Mouse (Mus musculus): ENCODE data around the gene Cyb5b. TPM values are rescaled to one million over a fixed set of nuclear protein-coding genes. Genes with fewer than 3 reads are reported as not detected.
A peak's percentile ranks its signal among the peaks of the same experiment; 100 is the strongest.

Gene Cyb5b
- polyA plus RNA-seq, 1 experiment = 106 TPM

- no peak overlapping the region for H3K4me3 ChIP-seq (ENCODE audit: insufficient read depth, low read length)
- H3K27ac ChIP-seq (ENCODE audit: insufficient read depth, low read length) = no peak overlapping the region
- TF ChIP-seq CTCF (IDR thresholded peaks at IDR 0.05; ENCODE audit: extremely low read depth, insufficient read depth, low read length) (no peak), POLR2A (IDR thresholded peaks at IDR 0.05; ENCODE audit: extremely low read depth, insufficient read depth, low read length) (no peak)
- H3K4me1 ChIP-seq (ENCODE audit: control insufficient read depth, insufficient read depth, low read length) = no peaks in the 10 kb centered on the region
These were observed 26.1 kb upstream of the Cyb5b start for GRCm38 (mm10) chr8:107124343-107124742.

GRCm38 (mm10) chr8:107129171-107130025 is 21.0 kb upstream of the Cyb5b start:
- H3K4me1 ChIP-seq (ENCODE audit: control insufficient read depth, insufficient read depth, low read length) = no peaks in the 10 kb centered on the region
- H3K4me3 ChIP-seq (ENCODE audit: insufficient read depth, low read length) = no peak overlapping the region
- H3K27ac ChIP-seq (ENCODE audit: insufficient read depth, low read length) = 0 out of 2 replicates have a peak overlapping the region, but pooled peaks have one; percentile 25
- TF ChIP-seq POLR2A (IDR thresholded peaks at IDR 0.05; ENCODE audit: extremely low read depth, insufficient read depth, low read length) (no peak), CTCF (IDR thresholded peaks at IDR 0.05; ENCODE audit: extremely low read depth, insufficient read depth, low read length) (no peak)

GRCm38 (mm10) chr8:107130028-107130427 is 20.4 kb upstream of the Cyb5b start:
- H3K4me1 ChIP-seq (ENCODE audit: control insufficient read depth, insufficient read depth, low read length) = no peaks in the 10 kb centered on the region
- H3K27ac ChIP-seq (ENCODE audit: insufficient read depth, low read length) = 0 out of 2 replicates have a peak overlapping the region, but pooled peaks have one; percentile 25
- no peak overlapping the region for H3K4me3 ChIP-seq (ENCODE audit: insufficient read depth, low read length)
- TF ChIP-seq POLR2A (IDR thresholded peaks at IDR 0.05; ENCODE audit: extremely low read depth, insufficient read depth, low read length) (no peak), CTCF (IDR thresholded peaks at IDR 0.05; ENCODE audit: extremely low read depth, insufficient read depth, low read length) (no peak)

- H3K4me1 ChIP-seq (ENCODE audit: control insufficient read depth, insufficient read depth, low read length) = no peaks in the 10 kb centered on the region
- H3K4me3 ChIP-seq (ENCODE audit: insufficient read depth, low read length) = no peak overlapping the region
- TF ChIP-seq CTCF (IDR thresholded peaks at IDR 0.05; ENCODE audit: extremely low read depth, insufficient read depth, low read length) (no peak), POLR2A (IDR thresholded peaks at IDR 0.05; ENCODE audit: extremely low read depth, insufficient read depth, low read length) (no peak)
- H3K27ac ChIP-seq (ENCODE audit: insufficient read depth, low read length) = no peak overlapping the region
These were observed 17.6 kb upstream of the Cyb5b start for GRCm38 (mm10) chr8:107132581-107133491.

GRCm38 (mm10) chr8:107133881-107134280 is 16.6 kb upstream of the Cyb5b start:
- no peak overlapping the region for H3K27ac ChIP-seq (ENCODE audit: insufficient read depth, low read length)
- H3K4me3 ChIP-seq (ENCODE audit: insufficient read depth, low read length) = no peak overlapping the region
- no peaks in the 10 kb centered on the region for H3K4me1 ChIP-seq (ENCODE audit: control insufficient read depth, insufficient read depth, low read length)
- TF ChIP-seq POLR2A (IDR thresholded peaks at IDR 0.05; ENCODE audit: extremely low read depth, insufficient read depth, low read length) (no peak), CTCF (IDR thresholded peaks at IDR 0.05; ENCODE audit: extremely low read depth, insufficient read depth, low read length) (no peak)

- TF ChIP-seq CTCF (IDR thresholded peaks at IDR 0.05; ENCODE audit: extremely low read depth, insufficient read depth, low read length) = no peak
- no peak overlapping the region for H3K27ac ChIP-seq (ENCODE audit: insufficient read depth, low read length)
- H3K4me3 ChIP-seq (ENCODE audit: insufficient read depth, low read length) = no peak overlapping the region
- H3K4me1 ChIP-seq (ENCODE audit: control insufficient read depth, insufficient read depth, low read length) = 0 out of 2 replicates have a peak, but pooled peaks cover 1% of the 10 kb centered on the region
These were observed 14.3 kb upstream of the Cyb5b start for GRCm38 (mm10) chr8:107136003-107136612.

- Histone ChIP-seq H3K4me1 (ENCODE audit: control insufficient read depth, insufficient read depth, low read length) (0 out of 2 replicates have a peak, but pooled peaks cover 1% of the 10 kb centered on the region), H3K4me3 (ENCODE audit: insufficient read depth, low read length) (no peak overlapping the region), H3K27ac (ENCODE audit: insufficient read depth, low read length) (no peak overlapping the region)
- TF ChIP-seq CTCF (IDR thresholded peaks at IDR 0.05; ENCODE audit: extremely low read depth, insufficient read depth, low read length) (no peak), POLR2A (IDR thresholded peaks at IDR 0.05; ENCODE audit: extremely low read depth, insufficient read depth, low read length) (no peak)
These were observed 12.8 kb upstream of the Cyb5b start for GRCm38 (mm10) chr8:107137591-107137990.

GRCm38 (mm10) chr8:107138338-107138737 is 12.1 kb upstream of the Cyb5b start:
- TF ChIP-seq CTCF (IDR thresholded peaks at IDR 0.05; ENCODE audit: extremely low read depth, insufficient read depth, low read length) (no peak), POLR2A (IDR thresholded peaks at IDR 0.05; ENCODE audit: extremely low read depth, insufficient read depth, low read length) (no peak)
- 0 out of 2 replicates have a peak, but pooled peaks cover 1% of the 10 kb centered on the region for H3K4me1 ChIP-seq (ENCODE audit: control insufficient read depth, insufficient read depth, low read length)
- no peak overlapping the region for H3K4me3 ChIP-seq (ENCODE audit: insufficient read depth, low read length)
- H3K27ac ChIP-seq (ENCODE audit: insufficient read depth, low read length) = no peak overlapping the region
